16 mouse cellular contexts compared by ENCODE assay signal in the genomic region with DNA sequence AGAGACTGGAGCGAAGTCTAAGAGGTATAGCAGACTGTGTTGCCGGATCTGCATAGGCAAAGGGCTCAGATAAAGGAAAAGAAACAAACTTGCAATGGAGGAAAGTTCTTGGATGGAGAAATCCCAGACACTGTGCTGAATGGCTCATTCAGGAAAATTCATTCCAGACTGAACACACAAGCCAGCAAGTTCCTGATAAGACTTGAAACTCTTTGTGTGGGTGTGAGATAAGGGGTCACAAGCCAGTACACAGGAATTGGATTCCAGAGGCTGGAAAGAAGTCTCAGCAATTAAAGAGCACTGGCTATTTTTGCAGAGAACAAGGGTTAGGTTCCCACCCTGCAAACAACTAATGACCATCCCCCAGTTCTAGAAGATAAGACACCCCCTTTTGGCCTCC. TPM values are rescaled to one million over a fixed set of nuclear protein-coding genes. Genes with fewer than 3 reads are reported as not detected.
DNase-seq lines count a peak whose midpoint lies in the region; ATAC-seq lines count a peak whose summit lies in the region.
"Had no signal": no experiment of that assay in that cellular context is flagged by ENCODE, and none has a peak within 500 bp of the region (broad histone marks: within the 10 kb centered on the region; RNA-seq: fewer than 3 reads in every experiment).

No protein-coding gene starts in this region.

- no peak overlapping the region for H3K4me2 ChIP-seq in liver, embryonic 11.5 days
- H3K4me2 ChIP-seq in heart, embryonic 13.5 days: peak overlapping the region; percentile 41
- H3K4me2 ChIP-seq in intestine, embryonic 15.5 days (replicated peaks): no peak overlapping the region
- H3K4me2 ChIP-seq in stomach, embryonic 16.5 days (ENCODE audit: low read depth, low read length): no peak overlapping the region
- H3K4me2 ChIP-seq: hindbrain, embryonic 15.5 days had no signal

- 54% methylated on average over 2 of the region's 2 CpGs for WGBS in liver, embryonic 11.5 days
- WGBS in heart, embryonic 13.5 days: 23% methylated on average over 2 of the region's 2 CpGs
- WGBS in intestine, embryonic 15.5 days: 66% methylated on average over 2 of the region's 2 CpGs
- 73% methylated on average over 2 of the region's 2 CpGs for WGBS in stomach, embryonic 16.5 days

- ATAC-seq in liver, embryonic 11.5 days (replicated peaks; ENCODE audit: low FRiP score): peak; percentile 47
- peak; percentile 77 for ATAC-seq in heart, embryonic 13.5 days (ENCODE audit: extremely low read depth, insufficient number of reproducible peaks, low FRiP score, low TSS enrichment)
- peak; percentile 83 for ATAC-seq in intestine, embryonic 15.5 days
- ATAC-seq in stomach, embryonic 16.5 days (ENCODE audit: insufficient read depth, low FRiP score): peak; percentile 53; the same call in 1 of the 2 replicates

- H3K9me3 ChIP-seq in liver, embryonic 11.5 days (ENCODE audit: control insufficient read depth, low read length): no peaks in the 10 kb centered on the region
- no peaks in the 10 kb centered on the region for H3K9me3 ChIP-seq in heart, embryonic 13.5 days
- no peaks in the 10 kb centered on the region for H3K9me3 ChIP-seq in intestine, embryonic 15.5 days
- H3K9me3 ChIP-seq in stomach, embryonic 16.5 days (replicated peaks; ENCODE audit: control insufficient read depth, low read length): no peaks in the 10 kb centered on the region
- H3K9me3 ChIP-seq: hindbrain, embryonic 15.5 days had no signal

- no peak overlapping the region for H3K9ac ChIP-seq in liver, embryonic 11.5 days (ENCODE audit: low read depth, low read length)
- H3K9ac ChIP-seq in heart, embryonic 13.5 days: no peak overlapping the region
- H3K9ac ChIP-seq in intestine, embryonic 15.5 days: no peak overlapping the region
- H3K9ac ChIP-seq in stomach, embryonic 16.5 days (ENCODE audit: low read length): no peak overlapping the region
- H3K9ac ChIP-seq: hindbrain, embryonic 15.5 days had no signal

- no peak overlapping the region for H3K27ac ChIP-seq in liver, embryonic 11.5 days (ENCODE audit: low read depth, low read length)
- H3K27ac ChIP-seq in heart, embryonic 13.5 days (replicated peaks): peak overlapping the region; percentile 90
- no peak overlapping the region for H3K27ac ChIP-seq in intestine, embryonic 15.5 days
- H3K27ac ChIP-seq in stomach, embryonic 16.5 days (ENCODE audit: low read length): no peak overlapping the region
- H3K27ac ChIP-seq: hindbrain, embryonic 15.5 days had no signal

- H3K36me3 ChIP-seq in liver, embryonic 11.5 days (ENCODE audit: control insufficient read depth, insufficient read depth, low read length): no peaks in the 10 kb centered on the region
- peaks cover 4% of the 10 kb centered on the region; the same call in 1 of the 2 replicates for H3K36me3 ChIP-seq in heart, embryonic 13.5 days
- no peaks in the 10 kb centered on the region for H3K36me3 ChIP-seq in intestine, embryonic 15.5 days
- no peaks in the 10 kb centered on the region for H3K36me3 ChIP-seq in stomach, embryonic 16.5 days (ENCODE audit: control insufficient read depth, insufficient read depth, low read length)
- H3K36me3 ChIP-seq: hindbrain, embryonic 15.5 days had no signal

- peaks cover 9% of the 10 kb centered on the region for H3K4me1 ChIP-seq in liver, embryonic 11.5 days (replicated peaks; ENCODE audit: control insufficient read depth, insufficient read depth, low read length)
- peaks cover 42% of the 10 kb centered on the region for H3K4me1 ChIP-seq in heart, embryonic 13.5 days
- no peaks in the 10 kb centered on the region for H3K4me1 ChIP-seq in intestine, embryonic 15.5 days (replicated peaks)
- H3K4me1 ChIP-seq in stomach, embryonic 16.5 days (ENCODE audit: control insufficient read depth, insufficient read depth, low read length): peaks cover 6% of the 10 kb centered on the region; the same call in 1 of the 2 replicates
- H3K4me1 ChIP-seq: hindbrain, embryonic 15.5 days had no signal

- intact Hi-C loops in left cerebral cortex, postnatal 4 days (cut with DNase I): no loop called here

- no peak overlapping the region for H3K4me3 ChIP-seq in liver, embryonic 11.5 days (ENCODE audit: low read depth, low read length)
- no peak overlapping the region for H3K4me3 ChIP-seq in heart, embryonic 13.5 days
- no peak overlapping the region for H3K4me3 ChIP-seq in intestine, embryonic 15.5 days (replicated peaks)
- no peak overlapping the region for H3K4me3 ChIP-seq in stomach, embryonic 16.5 days (replicated peaks; ENCODE audit: low read length)
- H3K4me3 ChIP-seq: hindbrain, embryonic 15.5 days had no signal

- no peak for DNase-seq in liver, embryonic 11.5 days (ENCODE audit: low spot score)
- no peak for DNase-seq in liver
- DNase-seq in MN1 (ENCODE audit: low spot score): no peak
- DNase-seq in left cerebral cortex, postnatal 4 days: no peak
- DNase-seq: gastrocnemius, postnatal 10 days; lung, adult 2 months; retina, postnatal 1 day had no signal

- no peaks in the 10 kb centered on the region for H3K27me3 ChIP-seq in liver, embryonic 11.5 days (replicated peaks; ENCODE audit: control insufficient read depth, insufficient read depth, low read length)
- H3K27me3 ChIP-seq in heart, embryonic 13.5 days (replicated peaks): no peaks in the 10 kb centered on the region
- H3K27me3 ChIP-seq in intestine, embryonic 15.5 days (replicated peaks): no peaks in the 10 kb centered on the region
- H3K27me3 ChIP-seq in stomach, embryonic 16.5 days (ENCODE audit: control insufficient read depth, insufficient read depth, low read length): no peaks in the 10 kb centered on the region
- H3K27me3 ChIP-seq: hindbrain, embryonic 15.5 days had no signal

RNA-seq across cellular contexts. Expression of gene Gpr156, which starts 22.4 kb away (rescaled TPM):
- polyA plus RNA-seq in liver, embryonic 11.5 days (2014; fragmentation: Nextera tagmentation; extraction: Ambion mirVana): 0.08 TPM in 1 of 2 replicates, not detected in the other
- polyA plus RNA-seq in heart, embryonic 13.5 days (2015; fragmentation: Nextera tagmentation; extraction: Ambion mirVana): 0.47 and 0.52 TPM in 2 replicates
- polyA plus RNA-seq in intestine, embryonic 15.5 days (2015; fragmentation: Nextera tagmentation; extraction: Ambion mirVana): 0.11 and 0.23 TPM in 2 replicates
- 0.05 and 0.31 TPM in 2 replicates for polyA plus RNA-seq in stomach, embryonic 16.5 days (2015; fragmentation: Nextera tagmentation; extraction: Ambion mirVana)
- 1 to 10 TPM; 2.2 to 2.6 TPM for total RNA-seq in left cerebral cortex, postnatal 4 days (2021)
- total RNA-seq: common myeloid progenitor, adult 5-6 weeks; megakaryocyte, adult 5-6 weeks; monocyte, adult 5-6 weeks had no signal

RNA-seq across cellular contexts. Expression of gene Lrrc58, which starts 25.8 kb away (rescaled TPM):
- 35.9 and 36.2 TPM in 2 replicates for polyA plus RNA-seq in liver, embryonic 11.5 days (2014; fragmentation: Nextera tagmentation; extraction: Ambion mirVana)
- 35.0 and 37.1 TPM in 2 replicates for polyA plus RNA-seq in heart, embryonic 13.5 days (2015; fragmentation: Nextera tagmentation; extraction: Ambion mirVana)
- 48.0 and 52.4 TPM in 2 replicates for polyA plus RNA-seq in intestine, embryonic 15.5 days (2015; fragmentation: Nextera tagmentation; extraction: Ambion mirVana)
- 40.1 and 41.8 TPM in 2 replicates for polyA plus RNA-seq in stomach, embryonic 16.5 days (2015; fragmentation: Nextera tagmentation; extraction: Ambion mirVana)
- total RNA-seq in left cerebral cortex, postnatal 4 days (2021): 10 to 100 TPM; 94.4 to 98.1 TPM

RNA-seq across cellular contexts. Expression of gene Gm36028, which starts 33.0 kb away (rescaled TPM):
- 0.36 TPM in 1 of 2 replicates, not detected in the other for polyA plus RNA-seq in liver, embryonic 11.5 days (2014; fragmentation: Nextera tagmentation; extraction: Ambion mirVana)
- 0.31 and 0.57 TPM in 2 replicates for polyA plus RNA-seq in heart, embryonic 13.5 days (2015; fragmentation: Nextera tagmentation; extraction: Ambion mirVana)
- polyA plus RNA-seq in intestine, embryonic 15.5 days (2015; fragmentation: Nextera tagmentation; extraction: Ambion mirVana): 0.80 and 1.8 TPM in 2 replicates
- 0.72 and 1.4 TPM in 2 replicates for polyA plus RNA-seq in stomach, embryonic 16.5 days (2015; fragmentation: Nextera tagmentation; extraction: Ambion mirVana)
- not detected for total RNA-seq in left cerebral cortex, postnatal 4 days (2021)
- total RNA-seq: layer of hippocampus, adult 8-10 months; megakaryocyte, adult 5-6 weeks; monocyte, adult 5-6 weeks had no signal
- polyA plus RNA-seq: embryonic facial prominence, embryonic 14.5 days had no signal
